Mouse (Mus musculus): Measurements from ENCODE around the gene Ubap1l. TPM values are rescaled to one million over a fixed set of nuclear protein-coding genes. Genes with fewer than 3 reads are reported as not detected.

The Ubap1l gene
- polyA plus RNA-seq, 2 experiments = 0.62 TPM; not detected in 1

GRCm38 (mm10) chr9:65393606-65394005 lies 32.8 kb downstream of the Ubap1l start:
- Histone ChIP-seq H3K36me3 (ENCODE audit: control insufficient read depth, insufficient read depth, low read length) (no peaks in the 10 kb centered on the region), H3K4me3 (replicated peaks; ENCODE audit: low read length) (no peak overlapping the region), H3K9me3 (ENCODE audit: control insufficient read depth, low read length) (no peaks in the 10 kb centered on the region), H3K27me3 (ENCODE audit: control insufficient read depth, insufficient read depth, low read length) (peaks cover 29% of the 10 kb centered on the region), H3K4me2 (replicated peaks; ENCODE audit: low read depth, low read length, severe bottlenecking) (no peak overlapping the region), H3K27ac (replicated peaks; ENCODE audit: low read depth, low read length) (no peak overlapping the region), H3K4me1 (ENCODE audit: control insufficient read depth, insufficient read depth, low read length) (no peaks in the 10 kb centered on the region), H3K9ac (ENCODE audit: low read depth, low read length, severe bottlenecking) (no peak overlapping the region)
- no peak for TF ChIP-seq POLR2A (IDR thresholded peaks at IDR 0.05; ENCODE audit: borderline replicate concordance, extremely low read depth, insufficient read depth, insufficient read length)
- DNase-seq (ENCODE audit: low spot score) (no peak), ATAC-seq (ENCODE audit: low FRiP score, low read depth) (no peak)
- 55% methylated on average over 2 of the region's 2 CpGs for WGBS

DNA sequence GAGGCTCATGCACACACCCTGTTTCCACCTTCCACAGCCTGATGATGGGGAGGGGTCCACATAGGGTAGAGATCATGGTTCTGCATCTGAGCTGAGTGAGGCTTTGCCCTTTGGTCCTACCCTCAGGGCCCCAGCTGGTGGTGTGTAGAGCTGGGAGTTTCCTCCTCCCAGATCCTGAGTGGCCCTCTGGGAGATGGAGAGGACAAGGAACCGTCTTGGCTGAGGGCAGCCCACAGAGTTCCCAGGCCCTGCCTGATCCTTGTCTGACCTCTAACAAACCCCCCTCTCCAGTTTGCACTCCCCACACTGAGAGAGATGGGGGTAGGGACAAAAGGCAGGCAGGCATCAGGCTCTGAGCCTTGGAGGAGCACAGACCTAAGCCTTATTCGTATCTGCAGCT lies 33.5 kb downstream of the Ubap1l start:
- Histone ChIP-seq H3K27ac (replicated peaks; ENCODE audit: low read depth, low read length) (no peak overlapping the region), H3K9me3 (ENCODE audit: control insufficient read depth, low read length) (no peaks in the 10 kb centered on the region), H3K36me3 (ENCODE audit: control insufficient read depth, insufficient read depth, low read length) (no peaks in the 10 kb centered on the region), H3K27me3 (ENCODE audit: control insufficient read depth, insufficient read depth, low read length) (peaks cover 29% of the 10 kb centered on the region), H3K4me2 (replicated peaks; ENCODE audit: low read depth, low read length, severe bottlenecking) (no peak overlapping the region), H3K9ac (ENCODE audit: low read depth, low read length, severe bottlenecking) (no peak overlapping the region), H3K4me1 (ENCODE audit: control insufficient read depth, insufficient read depth, low read length) (0 out of 2 replicates have a peak, but pooled peaks cover 2% of the 10 kb centered on the region), H3K4me3 (replicated peaks; ENCODE audit: low read length) (no peak overlapping the region)
- TF ChIP-seq POLR2A (IDR thresholded peaks at IDR 0.05; ENCODE audit: borderline replicate concordance, extremely low read depth, insufficient read depth, insufficient read length) = no peak
- 64% methylated on average over 2 of the region's 2 CpGs for whole genome bisulfite sequencing
- DNase-seq (ENCODE audit: low spot score) (no peak), ATAC-seq (ENCODE audit: low FRiP score, low read depth) (no peak)

DNA sequence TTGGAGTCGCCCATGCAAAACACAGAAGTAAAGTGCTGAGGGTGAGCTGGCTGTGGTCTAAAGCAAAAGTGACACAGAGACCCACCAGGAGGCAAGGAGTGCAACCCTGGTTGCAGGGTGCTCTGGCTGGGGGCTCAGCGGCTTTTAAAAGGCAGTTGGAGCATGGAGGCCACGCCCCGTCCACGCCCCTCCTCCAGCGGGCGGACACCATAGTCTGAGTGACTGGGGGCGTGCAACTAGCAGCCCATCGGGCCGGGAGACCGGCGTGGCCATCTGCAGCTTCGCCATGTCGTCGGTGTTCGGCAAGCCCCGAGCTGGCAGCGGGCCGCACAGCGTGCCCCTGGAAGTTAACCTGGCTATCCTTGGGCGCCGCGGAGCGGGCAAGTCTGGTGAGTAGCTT lies 37.4 kb downstream of the Ubap1l start, which contains the start of gene Rasl12:
Gene Rasl12 (plus strand): TSS at position 228 of the 400 bp plus-strand sequence.
- Histone ChIP-seq H3K4me1 (ENCODE audit: control insufficient read depth, insufficient read depth, low read length) (0 out of 2 replicates have a peak, but pooled peaks cover 2% of the 10 kb centered on the region), H3K4me3 (replicated peaks; ENCODE audit: low read length) (peak within 1 kb of the TSS; percentile 57), H3K36me3 (ENCODE audit: control insufficient read depth, insufficient read depth, low read length) (no peaks in the 10 kb centered on the region), H3K4me2 (replicated peaks; ENCODE audit: low read depth, low read length, severe bottlenecking) (peak within 1 kb of the TSS; percentile 76), H3K9ac (ENCODE audit: low read depth, low read length, severe bottlenecking) (peak within 1 kb of the TSS; percentile 61), H3K27me3 (ENCODE audit: control insufficient read depth, insufficient read depth, low read length) (no peaks in the 10 kb centered on the region), H3K27ac (replicated peaks; ENCODE audit: low read depth, low read length) (no peak within 1 kb of the TSS), H3K9me3 (ENCODE audit: control insufficient read depth, low read length) (no peaks in the 10 kb centered on the region)
- peak; percentile 80 for DNase-seq (ENCODE audit: low spot score)
- 0% methylated on average over 24 of the region's 24 CpGs for WGBS
- TF ChIP-seq POLR2A (IDR thresholded peaks at IDR 0.05; ENCODE audit: borderline replicate concordance, extremely low read depth, insufficient read depth, insufficient read length) = peak; percentile 55; the same call in 1 of the 2 replicates
- peak; percentile 90 for ATAC-seq (ENCODE audit: low FRiP score, low read depth)

DNA sequence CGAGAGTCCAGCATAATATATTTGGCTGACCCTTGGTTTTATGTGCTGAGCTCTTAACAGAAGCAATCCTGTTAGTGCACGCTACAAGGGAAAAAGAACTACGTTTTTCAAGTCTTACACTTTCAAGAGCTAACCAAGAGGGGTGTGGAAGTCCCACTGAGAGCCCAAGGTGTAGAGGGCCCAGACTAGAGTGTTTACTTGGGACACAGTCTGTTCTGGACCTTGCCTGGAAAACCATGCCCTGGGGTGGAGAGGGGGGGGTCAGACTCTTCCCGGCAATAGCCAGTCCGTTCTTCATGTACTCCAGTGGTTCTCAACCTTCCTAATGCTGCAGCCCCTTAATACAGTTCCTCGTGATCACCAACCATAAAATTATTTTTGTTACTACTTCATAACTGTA lies 39.1 kb downstream of the Ubap1l start:
- no peaks in the 10 kb centered on the region for H3K36me3 ChIP-seq (ENCODE audit: control insufficient read depth, insufficient read depth, low read length)
- DNase-seq (ENCODE audit: low spot score) (no peak), ATAC-seq (ENCODE audit: low FRiP score, low read depth) (no peak)
- H3K4me2 ChIP-seq (replicated peaks; ENCODE audit: low read depth, low read length, severe bottlenecking) = no peak overlapping the region
- 0 out of 2 replicates have a peak, but pooled peaks cover 2% of the 10 kb centered on the region for H3K4me1 ChIP-seq (ENCODE audit: control insufficient read depth, insufficient read depth, low read length)
- WGBS = 88% methylated on average over 6 of the region's 6 CpGs
- no peaks in the 10 kb centered on the region for H3K9me3 ChIP-seq (ENCODE audit: control insufficient read depth, low read length)
- H3K9ac ChIP-seq (ENCODE audit: low read depth, low read length, severe bottlenecking) = no peak overlapping the region
- H3K27ac ChIP-seq (replicated peaks; ENCODE audit: low read depth, low read length) = no peak overlapping the region
- no peak overlapping the region for H3K4me3 ChIP-seq (replicated peaks; ENCODE audit: low read length)
- H3K27me3 ChIP-seq (ENCODE audit: control insufficient read depth, insufficient read depth, low read length) = no peaks in the 10 kb centered on the region
- no peak for TF ChIP-seq POLR2A (IDR thresholded peaks at IDR 0.05; ENCODE audit: borderline replicate concordance, extremely low read depth, insufficient read depth, insufficient read length)

DNA sequence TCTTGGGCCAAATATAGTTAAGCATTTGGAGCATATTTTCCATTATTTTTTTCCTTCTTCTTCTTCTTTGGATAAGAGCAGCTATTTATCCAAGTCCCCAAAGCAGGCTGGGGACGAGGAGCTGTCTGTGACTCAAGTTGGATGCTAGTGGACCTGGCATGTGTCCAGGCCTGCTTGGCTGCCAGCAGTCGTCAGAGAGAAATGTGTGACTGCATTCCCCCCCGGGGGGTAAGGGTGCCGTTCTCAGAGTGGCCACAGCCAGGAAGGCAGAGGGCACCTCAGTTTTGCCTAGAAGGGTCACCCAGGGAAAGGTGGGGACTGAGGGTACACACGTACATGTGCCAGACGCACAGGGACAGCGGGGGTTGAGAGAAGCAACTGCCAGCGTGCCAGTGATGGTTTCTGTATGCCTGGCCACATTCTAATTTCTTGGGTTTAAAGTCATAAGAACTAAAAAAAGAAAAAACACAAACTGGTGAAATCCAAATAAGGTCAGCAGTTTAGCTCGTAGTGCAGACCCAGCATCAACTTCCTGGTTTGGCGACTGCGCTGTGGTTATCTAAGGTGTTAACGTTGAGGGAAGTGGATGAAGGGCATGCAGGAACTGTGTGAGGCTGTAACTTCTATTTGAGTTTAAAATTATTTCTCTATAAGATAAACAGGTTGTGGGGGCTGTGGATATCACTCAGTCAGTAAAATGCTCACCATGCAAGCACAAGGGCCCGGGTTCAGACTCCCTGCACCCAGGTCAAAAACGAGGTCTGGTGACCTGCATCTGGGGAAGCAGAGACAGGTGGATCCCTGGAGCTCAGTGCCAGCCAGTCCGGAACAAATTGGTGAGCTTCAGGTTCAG lies 43.7 kb downstream of the Ubap1l start:
- H3K36me3 ChIP-seq (ENCODE audit: control insufficient read depth, insufficient read depth, low read length) = no peaks in the 10 kb centered on the region
- H3K27me3 ChIP-seq (ENCODE audit: control insufficient read depth, insufficient read depth, low read length) = no peaks in the 10 kb centered on the region
- ATAC-seq (ENCODE audit: low FRiP score, low read depth) (no peak), DNase-seq (ENCODE audit: low spot score) (no peak)
- no peak overlapping the region for H3K9ac ChIP-seq (ENCODE audit: low read depth, low read length, severe bottlenecking)
- no peak for TF ChIP-seq POLR2A (IDR thresholded peaks at IDR 0.05; ENCODE audit: borderline replicate concordance, extremely low read depth, insufficient read depth, insufficient read length)
- no peak overlapping the region for H3K27ac ChIP-seq (replicated peaks; ENCODE audit: low read depth, low read length)
- WGBS = 65% methylated on average over 15 of the region's 15 CpGs
- H3K4me2 ChIP-seq (replicated peaks; ENCODE audit: low read depth, low read length, severe bottlenecking) = no peak overlapping the region
- no peaks in the 10 kb centered on the region for H3K4me1 ChIP-seq (ENCODE audit: control insufficient read depth, insufficient read depth, low read length)
- H3K9me3 ChIP-seq (ENCODE audit: control insufficient read depth, low read length) = no peaks in the 10 kb centered on the region
- H3K4me3 ChIP-seq (replicated peaks; ENCODE audit: low read length) = no peak overlapping the region
